Mouse (Mus musculus): Measurements from ENCODE around the gene Clic6.
"Not testable (repeated sequence)": the region's sequence is repeated elsewhere in the genome, so short reads cannot be mapped to it uniquely, and the experiment has no call there.

The Clic6 gene

GRCm38 (mm10) chr16:92470706-92471105 is 14.8 kb upstream of the Clic6 start, which contains the start of gene Rcan1:
Gene Rcan1, minus strand, starts transcription at chr16:92470867.
- DNase-seq (ENCODE audit: low spot score): no peak

GRCm38 (mm10) chr16:92472898-92473297 is 12.6 kb upstream of the Clic6 start:
- no peak for DNase-seq (ENCODE audit: low spot score)

GRCm38 (mm10) chr16:92475093-92475860 is 10.3 kb upstream of the Clic6 start:
- DNase-seq (ENCODE audit: low spot score): peak; percentile 54

- DNase-seq (ENCODE audit: low spot score): peak; percentile 59
These were observed 6.9 kb upstream of the Clic6 start for GRCm38 (mm10) chr16:92478561-92479150.

- no peak for DNase-seq (ENCODE audit: low spot score)
These were observed 1.6 kb downstream of the Clic6 start for GRCm38 (mm10) chr16:92487086-92487485.

GRCm38 (mm10) chr16:92487489-92487888 is 2.0 kb downstream of the Clic6 start:
- no peak for DNase-seq (ENCODE audit: low spot score)

- no peak for DNase-seq (ENCODE audit: low spot score)
These were observed 2.9 kb downstream of the Clic6 start for GRCm38 (mm10) chr16:92488456-92488855.

GRCm38 (mm10) chr16:92489356-92489755 is 3.8 kb downstream of the Clic6 start:
- DNase-seq (ENCODE audit: low spot score): no peak

GRCm38 (mm10) chr16:92497851-92498588 is 12.5 kb downstream of the Clic6 start:
- DNase-seq (ENCODE audit: low spot score): no peak

GRCm38 (mm10) chr16:92498589-92498981 is 13.0 kb downstream of the Clic6 start:
- DNase-seq (ENCODE audit: low spot score): no peak

GRCm38 (mm10) chr16:92499324-92499723 is 13.8 kb downstream of the Clic6 start:
- DNase-seq (ENCODE audit: low spot score): no peak

GRCm38 (mm10) chr16:92500534-92500933 is 15.0 kb downstream of the Clic6 start:
- no peak for DNase-seq (ENCODE audit: low spot score)

- DNase-seq (ENCODE audit: low spot score): no peak
These were observed 17.6 kb downstream of the Clic6 start for GRCm38 (mm10) chr16:92503105-92503504.

- DNase-seq (ENCODE audit: low spot score): no peak
These were observed 22.0 kb downstream of the Clic6 start for GRCm38 (mm10) chr16:92507573-92507972.

- no peak for DNase-seq (ENCODE audit: low spot score)
These were observed 25.6 kb downstream of the Clic6 start for GRCm38 (mm10) chr16:92510835-92511772.

GRCm38 (mm10) chr16:92511773-92512391 is 26.3 kb downstream of the Clic6 start:
- peak; percentile 14 for DNase-seq (ENCODE audit: low spot score)

- DNase-seq (ENCODE audit: low spot score): not testable (repeated sequence)
These were observed 29.4 kb downstream of the Clic6 start for GRCm38 (mm10) chr16:92514896-92515295.

GRCm38 (mm10) chr16:92516139-92516538 is 30.6 kb downstream of the Clic6 start:
- no peak for DNase-seq (ENCODE audit: low spot score)

- DNase-seq (ENCODE audit: low spot score): no peak
These were observed 33.2 kb downstream of the Clic6 start for GRCm38 (mm10) chr16:92518718-92519117.

- peak; percentile 35 for DNase-seq (ENCODE audit: low spot score)
These were observed 34.4 kb downstream of the Clic6 start for GRCm38 (mm10) chr16:92519820-92520492.

- no peak for DNase-seq (ENCODE audit: low spot score)
These were observed 37.8 kb downstream of the Clic6 start for GRCm38 (mm10) chr16:92523351-92523750.

All from urinary bladder, postnatal 25 days (tissue).